ENCODE assay signal across 7 mouse cellular contexts in genomic region chr16:17275721-17276120, GRCm38 (mm10). TPM values are rescaled to one million over a fixed set of nuclear protein-coding genes. Genes with fewer than 3 reads are reported as not detected.
DNase-seq lines count a peak whose midpoint lies in the region; ATAC-seq and TF ChIP-seq lines count a peak whose summit lies in the region.

Gene Tmem191c, plus strand, starts transcription at chr16:17276077.

- H3K27ac ChIP-seq in left cerebral cortex, adult 2 months, result peak within 1 kb of the TSS; percentile 95
- no peak within 1 kb of the TSS for H3K27ac ChIP-seq in embryonic facial prominence, embryonic 11.5 days (replicated peaks; ENCODE audit: low read depth, low read length)
- peak within 1 kb of the TSS; percentile 90 for H3K27ac ChIP-seq in hindbrain, postnatal 0 days
- peak within 1 kb of the TSS; percentile 69; the same call in 1 of the 2 replicates for H3K27ac ChIP-seq in midbrain, embryonic 11.5 days (ENCODE audit: low read depth, low read length)

- peaks cover 20% of the 10 kb centered on the region for H3K27me3 ChIP-seq in embryonic facial prominence, embryonic 11.5 days (ENCODE audit: control insufficient read depth, insufficient read depth, low read length)
- H3K27me3 ChIP-seq in hindbrain, postnatal 0 days (ENCODE audit: insufficient read depth, low read length), result peaks cover 6% of the 10 kb centered on the region; the same call in 1 of the 2 replicates
- peaks cover 29% of the 10 kb centered on the region for H3K27me3 ChIP-seq in midbrain, embryonic 11.5 days (ENCODE audit: control insufficient read depth, insufficient read depth, low read length)

- peak within 1 kb of the TSS; percentile 94 for H3K4me2 ChIP-seq in embryonic facial prominence, embryonic 11.5 days (ENCODE audit: low read depth, low read length)
- peak within 1 kb of the TSS; percentile 89 for H3K4me2 ChIP-seq in hindbrain, postnatal 0 days (ENCODE audit: low read depth, low read length)
- peak within 1 kb of the TSS; percentile 93 for H3K4me2 ChIP-seq in midbrain, embryonic 11.5 days

- peaks cover 3% of the 10 kb centered on the region; the same call in 1 of the 2 replicates for H3K36me3 ChIP-seq in embryonic facial prominence, embryonic 11.5 days (replicated peaks; ENCODE audit: control insufficient read depth, insufficient read depth, low read depth, low read length)
- peaks cover 9% of the 10 kb centered on the region for H3K36me3 ChIP-seq in hindbrain, postnatal 0 days (ENCODE audit: insufficient read depth, low read length)
- H3K36me3 ChIP-seq in midbrain, embryonic 11.5 days (ENCODE audit: control insufficient read depth, insufficient read depth, low read length), result no peaks in the 10 kb centered on the region

- intact Hi-C loops in left cerebral cortex, adult 2 months (cut with DNase I), result loop anchor here (1.0 to 5.0 kb wide), 4 partner anchors 65 to 203 kb away; partner anchors contain the start of gene Ccdc116

- WGBS in embryonic facial prominence, embryonic 11.5 days, result 64% methylated on average over 7 of the region's 7 CpGs
- 60% methylated on average over 7 of the region's 7 CpGs for WGBS in hindbrain, postnatal 0 days
- WGBS in midbrain, embryonic 11.5 days, result 59% methylated on average over 7 of the region's 7 CpGs

- TF ChIP-seq CTCF in left cerebral cortex, adult 2 months (IDR thresholded peaks at IDR 0.05), result no peak
- TF ChIP-seq CTCF in hindbrain, postnatal 0 days (IDR thresholded peaks at IDR 0.05; ENCODE audit: low read depth), result no peak

- peak within 1 kb of the TSS; percentile 51; the same call in 1 of the 2 replicates for H3K9ac ChIP-seq in embryonic facial prominence, embryonic 11.5 days (replicated peaks; ENCODE audit: low read length)
- peak within 1 kb of the TSS; percentile 58 for H3K9ac ChIP-seq in hindbrain, postnatal 0 days (replicated peaks; ENCODE audit: low read length)
- H3K9ac ChIP-seq in midbrain, embryonic 11.5 days (ENCODE audit: low read length), result peak within 1 kb of the TSS; percentile 69

- H3K4me3 ChIP-seq in left cerebral cortex, adult 2 months, result peak within 1 kb of the TSS; percentile 60
- H3K4me3 ChIP-seq in embryonic facial prominence, embryonic 11.5 days (ENCODE audit: low read depth, low read length), result peak within 1 kb of the TSS; percentile 53
- H3K4me3 ChIP-seq in hindbrain, postnatal 0 days (ENCODE audit: low read length), result peak within 1 kb of the TSS; percentile 56
- H3K4me3 ChIP-seq in midbrain, embryonic 11.5 days (ENCODE audit: low read depth, low read length), result peak within 1 kb of the TSS; percentile 51

- no peak for ATAC-seq in embryonic facial prominence, embryonic 11.5 days (replicated peaks; ENCODE audit: insufficient number of reproducible peaks, low FRiP score, low TSS enrichment, low read depth)
- ATAC-seq in hindbrain, postnatal 0 days, result no peak
- peak; percentile 1; the same call in 1 of the 2 replicates for ATAC-seq in midbrain, embryonic 11.5 days (ENCODE audit: low FRiP score)

- peaks cover 10% of the 10 kb centered on the region for H3K4me1 ChIP-seq in embryonic facial prominence, embryonic 11.5 days (ENCODE audit: control insufficient read depth, insufficient read depth, low read length)
- H3K4me1 ChIP-seq in hindbrain, postnatal 0 days (ENCODE audit: insufficient read depth, low read length), result no peaks in the 10 kb centered on the region; the same call in 1 of the 2 replicates
- H3K4me1 ChIP-seq in midbrain, embryonic 11.5 days (ENCODE audit: control insufficient read depth, insufficient read depth, low read length), result peaks cover 14% of the 10 kb centered on the region

- H3K9me3 ChIP-seq in embryonic facial prominence, embryonic 11.5 days (replicated peaks; ENCODE audit: control insufficient read depth, low read length), result peaks cover 1% of the 10 kb centered on the region; the same call in 1 of the 2 replicates
- H3K9me3 ChIP-seq in hindbrain, postnatal 0 days (ENCODE audit: low read length), result peaks cover 3% of the 10 kb centered on the region
- H3K9me3 ChIP-seq in midbrain, embryonic 11.5 days (ENCODE audit: control insufficient read depth, low read length), result no peaks in the 10 kb centered on the region

- no peak for DNase-seq in left cerebral cortex, adult 2 months (ENCODE audit: extremely low spot score in 1 of 2, low spot score in 2 of 2)
- no peak for DNase-seq in left cerebral cortex, adult 11 months (ENCODE audit: low spot score)
- DNase-seq in embryonic facial prominence, embryonic 11.5 days (ENCODE audit: low spot score), result no peak
- no peak for DNase-seq in hindbrain, postnatal 0 days (ENCODE audit: low spot score)
- no peak for DNase-seq in midbrain, embryonic 11.5 days (ENCODE audit: low spot score, missing footprints)
- no peak for DNase-seq in ovary, postnatal 10 days (ENCODE audit: low spot score)
- no peak for DNase-seq in gastrocnemius, adult 18-20 months (ENCODE audit: low spot score)

RNA-seq across cellular contexts. Expression of gene Tmem191c, which starts in this region (rescaled TPM):
- total RNA-seq in left cerebral cortex, adult 2 months (2021), result 100 to 1,000 TPM; 105 to 116 TPM
- polyA plus RNA-seq in embryonic facial prominence, embryonic 11.5 days (2014; fragmentation: Nextera tagmentation; extraction: Ambion mirVana), result 4.0 and 5.2 TPM in 2 replicates
- 65.0 and 76.9 TPM in 2 replicates for total RNA-seq in hindbrain, postnatal 0 days (2014; rRNA removed)
- 112 and 125 TPM in 2 replicates for polyA plus RNA-seq in hindbrain, postnatal 0 days (2015; fragmentation: Nextera tagmentation; extraction: Ambion mirVana)
- 6.8 and 7.4 TPM in 2 replicates for polyA plus RNA-seq in midbrain, embryonic 11.5 days (2014; fragmentation: Nextera tagmentation; extraction: Ambion mirVana)
- 1 to 10 TPM in 1 of 2 experiments, under 1 TPM in 1; 0.97 to 1.9 TPM for total RNA-seq in gastrocnemius, adult 18-20 months (2021)

Comparison
In these comparisons a context has a peak if more than half of its experiments do, and no peak if none do; other contexts are left out.
1. RNA of gene Tmem191c (total RNA-seq): 105 to 116 TPM in left cerebral cortex, adult 2 months and 65.0 to 76.9 TPM in hindbrain, postnatal 0 days; 0.97 to 1.9 TPM in gastrocnemius, adult 18-20 months; every median in the first group is over 10 times any median in the second.
2. RNA of gene Tmem191c (polyA plus RNA-seq): 112 to 125 TPM in hindbrain, postnatal 0 days; 6.8 to 7.4 TPM in midbrain, embryonic 11.5 days and 4.0 to 5.2 TPM in embryonic facial prominence, embryonic 11.5 days; every median in the first group is over 10 times any median in the second.
3. Peak in every context shown above with its lines, with median percentiles within 50 percentile points of each other: H3K4me3 ChIP-seq, H3K4me2 ChIP-seq and H3K9ac ChIP-seq.